Mouse (Mus musculus) 3134 (cell line): Measurements from ENCODE around the gene Kras.

Experiments used
- DNase-seq: peaks from one replicate; pipeline ENCODE4 v3.0.0-alpha.2; 2011; ENCODE audit warnings: low spot score; ENCODE audit not compliant: insufficient read length; ENCODE audit errors: extremely low read depth

Kras gene

GRCm38 (mm10) chr6:145250185-145250791 is at the start of gene Kras:
TSS of gene Kras (minus strand) at chr6:145250239.
- DNase-seq: peak; percentile 88

DNA sequence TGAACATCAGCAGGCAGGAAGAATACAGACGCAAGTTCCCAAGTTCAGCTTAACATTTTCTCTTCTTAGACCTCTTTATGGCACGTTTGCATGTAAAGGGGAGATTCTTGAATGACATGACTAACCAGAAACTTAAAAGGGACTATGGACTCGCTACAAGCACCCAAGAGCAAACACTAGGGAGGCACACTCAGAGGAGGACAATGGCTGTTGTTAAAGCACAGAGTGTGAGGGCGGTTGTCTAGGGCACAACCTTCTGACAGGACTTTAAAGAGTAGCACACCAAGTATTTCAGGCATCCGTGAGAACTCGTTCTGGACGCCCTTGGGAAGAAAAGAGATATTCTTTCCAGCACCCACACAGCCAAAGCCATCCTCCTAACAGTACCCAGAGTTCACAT is 47.6 kb upstream of the Kras start:
- no peak for DNase-seq

- no peak for DNase-seq
Observed at GRCm38 (mm10) chr6:145296979-145297378, 46.9 kb upstream of the Kras start.

- DNase-seq: no peak
Observed at GRCm38 (mm10) chr6:145295171-145295570, 45.1 kb upstream of the Kras start.

DNA sequence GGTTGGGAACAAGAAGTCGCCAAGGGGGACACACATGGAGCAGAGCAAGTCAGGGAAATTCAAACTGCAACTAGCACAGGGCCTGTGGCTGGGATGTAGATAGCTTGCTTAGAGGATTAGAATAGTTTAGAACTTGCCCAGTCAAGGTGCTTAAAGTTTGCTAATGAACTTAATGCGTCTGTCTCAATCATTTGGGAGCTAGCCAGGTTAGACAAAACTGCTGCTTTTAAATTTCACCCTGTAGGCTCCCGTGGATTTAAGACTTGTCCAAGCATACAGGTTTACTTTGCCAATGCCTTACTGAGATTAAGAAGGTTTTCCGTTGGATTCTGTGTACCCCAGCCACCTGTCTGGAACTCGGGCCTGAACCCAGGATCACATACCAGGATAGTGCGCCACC is 43.1 kb upstream of the Kras start:
- DNase-seq: no peak

DNA sequence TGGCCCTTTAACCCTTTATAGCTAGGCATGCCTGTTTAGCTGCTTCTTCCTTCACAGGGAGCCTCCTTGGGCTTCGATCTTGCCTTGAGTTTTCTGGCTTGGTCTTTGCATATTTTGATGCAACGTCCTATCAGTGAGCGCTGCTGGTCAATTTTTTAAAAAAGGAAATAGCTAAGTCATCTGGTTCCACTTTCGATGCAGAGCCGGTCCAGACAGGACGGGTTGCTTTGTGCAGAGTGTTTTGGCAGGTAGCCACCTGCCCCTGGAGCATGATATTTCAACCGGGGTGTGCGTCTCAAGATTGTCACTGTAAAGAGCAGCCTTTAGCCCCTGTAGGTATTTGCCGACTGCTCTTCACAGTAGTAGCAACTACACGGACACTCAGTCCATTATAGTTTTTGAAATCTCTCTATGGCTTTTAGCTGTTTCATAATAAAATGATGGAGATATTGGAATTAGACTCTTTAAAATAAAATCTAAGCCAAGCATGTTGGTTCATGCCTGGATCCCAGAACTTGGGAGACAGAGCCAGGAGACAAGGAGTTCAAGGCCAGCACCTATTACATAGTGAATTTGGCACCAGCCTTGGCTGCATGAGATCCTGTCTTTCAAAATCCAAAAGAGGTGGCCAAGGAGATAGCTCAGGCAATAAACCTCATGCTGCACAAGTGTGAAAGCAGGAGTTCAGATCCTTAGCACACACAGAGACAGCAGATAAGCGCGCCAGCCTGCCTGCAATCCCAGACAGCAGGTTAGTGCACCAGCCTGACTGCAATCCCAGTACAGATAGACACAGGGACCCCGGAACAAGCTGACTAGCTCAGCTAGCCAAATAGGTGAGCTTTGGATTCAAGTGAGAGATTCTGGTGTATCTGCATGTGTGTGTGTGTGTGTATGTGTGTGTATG is 41.6 kb upstream of the Kras start:
- no peak for DNase-seq

GRCm38 (mm10) chr6:145285656-145286055 is 35.6 kb upstream of the Kras start:
- no peak for DNase-seq

- DNase-seq: no peak
Observed at GRCm38 (mm10) chr6:145284286-145284685, 34.2 kb upstream of the Kras start.

GRCm38 (mm10) chr6:145277138-145277763 is 27.2 kb upstream of the Kras start:
- DNase-seq: no peak

- peak; percentile 39 for DNase-seq
Observed at GRCm38 (mm10) chr6:145276265-145276780, 26.3 kb upstream of the Kras start.

GRCm38 (mm10) chr6:145275586-145276219 is 25.7 kb upstream of the Kras start:
- DNase-seq: no peak

GRCm38 (mm10) chr6:145273971-145274620 is 24.1 kb upstream of the Kras start:
- DNase-seq: peak; percentile 66

- no peak for DNase-seq
Observed at GRCm38 (mm10) chr6:145272142-145272937, 22.3 kb upstream of the Kras start.

DNA sequence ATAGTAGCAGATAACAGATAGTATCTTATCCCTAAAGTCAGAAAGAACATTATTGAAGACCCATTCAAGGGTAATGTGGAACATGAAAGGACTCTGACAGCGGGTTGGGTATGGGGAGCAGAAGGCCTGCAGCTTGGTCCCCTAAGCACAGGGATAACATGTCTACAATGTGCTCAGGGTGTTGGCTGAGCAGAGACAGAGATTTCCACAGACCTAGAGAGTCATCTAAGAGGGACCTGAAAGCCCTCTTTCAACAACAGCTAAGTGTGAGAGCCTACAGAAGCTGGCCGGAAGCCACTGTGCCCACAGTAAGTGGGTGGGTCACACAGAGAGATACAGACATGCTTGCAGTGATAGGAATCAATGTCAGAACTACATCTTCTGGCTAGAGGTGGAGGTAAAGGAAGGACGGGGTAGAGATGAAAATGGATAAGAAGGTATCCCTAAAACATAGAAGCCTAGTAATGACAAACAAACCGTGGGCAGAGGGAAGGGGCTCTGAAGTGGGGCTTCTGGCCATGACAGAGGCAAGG is 19.3 kb upstream of the Kras start:
- no peak for DNase-seq

DNA sequence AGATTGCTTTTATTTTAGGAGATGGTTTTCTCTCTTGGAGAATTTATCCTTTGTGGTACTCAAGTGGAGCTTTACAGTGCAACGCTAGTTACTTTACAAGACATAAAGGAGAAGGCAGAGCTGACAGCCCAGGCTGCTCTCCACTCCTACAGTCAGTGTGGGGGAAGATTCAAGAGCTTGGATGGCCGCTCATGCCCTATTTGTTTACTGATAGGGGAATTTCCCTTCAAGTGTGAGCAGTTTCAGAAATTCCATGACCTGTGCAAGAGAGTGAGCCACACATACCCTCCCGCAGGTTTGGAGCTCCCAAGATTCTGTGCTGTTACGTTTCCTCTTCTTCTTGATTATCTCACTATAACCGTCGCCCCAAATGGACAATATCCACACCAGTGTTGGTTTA is 17.7 kb upstream of the Kras start:
- no peak for DNase-seq

GRCm38 (mm10) chr6:145262314-145262713 is 12.3 kb upstream of the Kras start:
- DNase-seq: no peak

DNA sequence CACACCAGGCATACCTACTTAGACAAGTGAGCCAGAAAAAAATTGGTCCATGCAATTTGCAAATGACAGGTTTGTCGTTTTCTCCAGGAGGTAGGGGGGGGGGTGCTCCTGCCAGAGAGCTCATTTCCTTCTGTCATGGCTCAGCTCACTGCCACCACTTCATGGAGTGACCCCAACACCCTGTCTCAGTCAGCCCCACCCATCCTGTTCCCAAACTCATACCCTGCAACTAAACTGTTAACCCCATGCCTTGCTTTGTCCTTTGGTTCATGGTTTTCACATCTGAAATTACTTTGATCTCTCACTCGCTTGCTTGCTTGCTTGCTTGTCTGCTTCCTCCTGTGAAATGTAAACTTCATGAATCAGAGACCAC is 6.6 kb upstream of the Kras start:
- DNase-seq: no peak

GRCm38 (mm10) chr6:145255952-145256700 is 6.1 kb upstream of the Kras start:
- DNase-seq: no peak

DNA sequence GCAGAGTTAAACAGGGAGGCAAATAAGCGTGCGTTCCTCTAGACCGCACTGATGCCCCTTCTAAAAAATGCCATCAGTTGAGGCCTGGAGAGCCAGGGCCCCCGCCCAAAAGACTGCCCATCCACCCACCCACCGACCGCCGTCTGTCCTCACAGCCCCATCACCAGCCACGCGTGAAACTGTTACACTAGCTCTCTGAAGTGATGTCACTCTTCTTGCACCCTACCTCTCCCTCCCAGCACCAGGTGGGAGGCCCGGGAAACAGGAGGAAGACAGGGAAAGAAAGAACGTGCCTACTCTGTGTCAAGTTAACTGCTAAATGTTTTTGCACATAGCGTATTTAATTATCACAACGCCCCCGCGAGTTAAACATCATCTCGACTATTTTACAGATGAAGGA is 781 bp upstream of the Kras start:
- no peak for DNase-seq
